Mouse (Mus musculus) stomach, postnatal 0 days (tissue): ENCODE results near the gene Spred3.

Experiments used
- CTCF ChIP-seq: IDR thresholded peaks from 2 replicates; pipeline ENCODE4 v1.5.1; 2016; ENCODE audit warnings: antibody characterized with exemption, low read depth, mild to moderate bottlenecking, moderate library complexity
- EP300 ChIP-seq: optimal IDR thresholded peaks from 2 replicates; pipeline ENCODE3; 2016; ENCODE audit warnings: antibody characterized with exemption

DNA sequence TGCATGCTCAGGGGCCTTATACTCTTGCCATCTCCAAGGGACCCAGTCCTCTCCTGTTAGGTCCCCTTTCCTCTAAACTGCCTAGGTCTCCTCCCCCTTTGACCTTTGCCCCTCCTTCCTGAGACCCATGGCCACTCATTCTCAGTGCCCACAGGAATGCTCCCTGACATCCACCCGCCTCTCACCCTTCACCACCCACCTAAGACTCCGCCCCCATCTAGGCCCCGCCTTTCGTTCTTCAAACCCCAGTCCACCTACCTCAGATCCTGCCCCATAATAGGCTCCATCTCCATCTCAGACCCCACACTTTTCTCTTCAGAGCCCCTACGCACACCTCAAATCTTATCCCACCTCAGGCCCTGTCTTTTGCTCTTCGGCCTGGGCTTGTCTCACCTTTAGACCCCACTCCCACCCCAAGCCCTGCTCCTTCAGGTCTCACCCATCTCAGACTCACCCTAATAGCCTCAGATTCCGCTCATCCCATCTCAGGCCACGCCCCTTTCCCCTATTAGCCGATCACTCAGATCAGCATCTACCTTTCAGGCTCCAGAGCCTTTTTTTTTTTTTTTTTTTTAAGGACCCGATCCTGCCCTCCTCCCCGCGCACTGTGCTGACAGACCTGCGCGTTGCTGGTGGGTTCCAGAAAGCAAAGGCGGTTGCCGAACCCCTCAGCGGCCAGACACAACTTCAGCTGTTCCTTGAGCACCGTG lies 51.9 kb downstream of the Spred3 start:
- TF ChIP-seq CTCF (no peak), EP300 (no peak)
